9 mouse cellular contexts compared by ENCODE assay signal in genomic region chr13:94710574-94711172, GRCm38 (mm10).
A peak's percentile ranks its signal among the peaks of the same experiment; 100 is the strongest.
DNase-seq lines count a peak whose midpoint lies in the region; ATAC-seq and TF ChIP-seq lines count a peak whose summit lies in the region.
"Had no signal": no experiment of that assay in that cellular context is flagged by ENCODE, and none has a peak within 500 bp of the region (broad histone marks: within the 10 kb centered on the region; RNA-seq: fewer than 3 reads in every experiment).

No protein-coding gene starts in this region.

- peak overlapping the region; percentile 59 for H3K4me3 ChIP-seq in heart, embryonic 10.5 days
- peak overlapping the region; percentile 15 for H3K4me3 ChIP-seq in hindbrain, embryonic 15.5 days
- peak overlapping the region; percentile 16; the same call in 1 of the 2 replicates for H3K4me3 ChIP-seq in midbrain, embryonic 14.5 days (replicated peaks; ENCODE audit: low read depth, low read length)
- H3K4me3 ChIP-seq in thymus, adult 2 months (ENCODE audit: control insufficient read depth, insufficient read depth, low read length): no peak overlapping the region

- H3K4me1 ChIP-seq in heart, embryonic 10.5 days: peaks cover 15% of the 10 kb centered on the region
- H3K4me1 ChIP-seq in hindbrain, embryonic 15.5 days (replicated peaks): peaks cover 12% of the 10 kb centered on the region
- peaks cover 16% of the 10 kb centered on the region; the same call in 1 of the 2 replicates for H3K4me1 ChIP-seq in midbrain, embryonic 14.5 days (ENCODE audit: control insufficient read depth, insufficient read depth, low read length)
- H3K4me1 ChIP-seq in thymus, adult 2 months (replicated peaks; ENCODE audit: control insufficient read depth, insufficient read depth, low read length): no peaks in the 10 kb centered on the region

- no peak for TF ChIP-seq CTCF in thymus, adult 2 months (IDR thresholded peaks at IDR 0.05; ENCODE audit: borderline replicate concordance, control insufficient read depth, extremely low read depth, insufficient read depth, low read length, poor library complexity)

- no peak for DNase-seq in heart, embryonic 10.5 days (ENCODE audit: low spot score)
- DNase-seq in heart, postnatal 10 days: no peak
- peak; percentile 52 for DNase-seq in embryo, embryonic 11 days
- peak; percentile 44 for DNase-seq in midbrain, embryonic 14.5 days
- no peak for DNase-seq in frontal cortex, postnatal 10 days (ENCODE audit: low spot score in 2 of 2)
- no peak for DNase-seq in cerebellum, adult 9-10 months
- no peak for DNase-seq in thymus, adult 2 months
- DNase-seq: cerebellum, adult 11 months had no signal

- H3K9me3 ChIP-seq in heart, embryonic 10.5 days: no peaks in the 10 kb centered on the region
- H3K9me3 ChIP-seq in hindbrain, embryonic 15.5 days: no peaks in the 10 kb centered on the region
- H3K9me3 ChIP-seq in midbrain, embryonic 14.5 days (ENCODE audit: control insufficient read depth, low read length): no peaks in the 10 kb centered on the region

- no peak for ATAC-seq in hindbrain, embryonic 15.5 days (ENCODE audit: low FRiP score, low read depth)
- ATAC-seq in midbrain, embryonic 14.5 days (ENCODE audit: low FRiP score, low TSS enrichment): no peak

- H3K9ac ChIP-seq in hindbrain, embryonic 15.5 days: no peak overlapping the region
- H3K9ac ChIP-seq in midbrain, embryonic 14.5 days (replicated peaks; ENCODE audit: low read length): no peak overlapping the region

- no peaks in the 10 kb centered on the region for H3K36me3 ChIP-seq in heart, embryonic 10.5 days
- no peaks in the 10 kb centered on the region for H3K36me3 ChIP-seq in hindbrain, embryonic 15.5 days
- no peaks in the 10 kb centered on the region for H3K36me3 ChIP-seq in midbrain, embryonic 14.5 days (ENCODE audit: control insufficient read depth, insufficient read depth, low read length)
- no peaks in the 10 kb centered on the region for H3K36me3 ChIP-seq in thymus, adult 2 months (ENCODE audit: control insufficient read depth, insufficient read depth, low read length)

- WGBS in heart, embryonic 10.5 days: 1% methylated on average over 26 of the region's 26 CpGs
- 2% methylated on average over 26 of the region's 26 CpGs for WGBS in hindbrain, embryonic 15.5 days
- 2% methylated on average over 26 of the region's 26 CpGs for WGBS in midbrain, embryonic 14.5 days
- 14% methylated on average over 26 of the region's 26 CpGs for WGBS in thymus, adult 2 months

- intact Hi-C loops in heart, postnatal 10 days (cut with DNase I): no loop called here

- no peak for TF ChIP-seq POLR2A in thymus, adult 2 months (IDR thresholded peaks at IDR 0.05; ENCODE audit: control insufficient read depth, extremely low read depth, insufficient read depth, low read length, poor library complexity)

- peak overlapping the region; percentile 45 for H3K4me2 ChIP-seq in hindbrain, embryonic 15.5 days
- H3K4me2 ChIP-seq in midbrain, embryonic 14.5 days (ENCODE audit: low read length): peak overlapping the region; percentile 37

- H3K27me3 ChIP-seq in heart, embryonic 10.5 days (ENCODE audit: insufficient read depth, poor library complexity, severe bottlenecking): peaks cover 87% of the 10 kb centered on the region
- peaks cover 78% of the 10 kb centered on the region for H3K27me3 ChIP-seq in hindbrain, embryonic 15.5 days
- H3K27me3 ChIP-seq in midbrain, embryonic 14.5 days (ENCODE audit: control insufficient read depth, insufficient read depth, low read length): peaks cover 82% of the 10 kb centered on the region
- H3K27me3 ChIP-seq in thymus, adult 2 months (ENCODE audit: control insufficient read depth, insufficient read depth, low read length): peaks cover 19% of the 10 kb centered on the region

- no peak overlapping the region for H3K27ac ChIP-seq in heart, embryonic 10.5 days
- 0 out of 2 replicates have a peak overlapping the region, but pooled peaks have one; percentile 3 for H3K27ac ChIP-seq in hindbrain, embryonic 15.5 days (replicated peaks)
- no peak overlapping the region; the same call in 1 of the 2 replicates for H3K27ac ChIP-seq in midbrain, embryonic 14.5 days (replicated peaks; ENCODE audit: low read depth, low read length)
- H3K27ac ChIP-seq in thymus, adult 2 months (ENCODE audit: control insufficient read depth, insufficient read depth, low read length): no peak overlapping the region

Comparison
In these comparisons a context has a peak if more than half of its experiments do, and no peak if none do; other contexts are left out.
1. DNase-seq: peak in embryo, embryonic 11 days (single experiment) and midbrain, embryonic 14.5 days (single experiment); none in heart, embryonic 10.5 days (single experiment), heart, postnatal 10 days (0 of 2), frontal cortex, postnatal 10 days (0 of 2), cerebellum, adult 9-10 months (single experiment) and thymus, adult 2 months (single experiment).